Mouse (Mus musculus): Measurements from ENCODE around the gene Tmem123. TPM values are rescaled to one million over a fixed set of nuclear protein-coding genes. Genes with fewer than 3 reads are reported as not detected.

Gene Tmem123
- 27.6 and 31.5 TPM in 2 replicates for polyA plus RNA-seq (2015; fragmentation: Nextera tagmentation; extraction: Ambion mirVana)

- Histone ChIP-seq H3K4me3 (peak within 1 kb of the TSS; percentile 85), H3K9ac (replicated peaks) (peak within 1 kb of the TSS; percentile 81), H3K27ac (replicated peaks) (peak within 1 kb of the TSS; percentile 73), H3K27me3 (peaks cover 14% of the 10 kb centered on the region; the same call in 1 of the 2 replicates), H3K4me1 (peaks cover 26% of the 10 kb centered on the region), H3K36me3 (no peaks in the 10 kb centered on the region), H3K4me2 (replicated peaks) (peak within 1 kb of the TSS; percentile 80), H3K9me3 (peaks cover 4% of the 10 kb centered on the region; the same call in 1 of the 2 replicates)
- ATAC-seq (replicated peaks) = peak; percentile 94
- under 1% methylated on average over 52 of the region's 52 CpGs for WGBS
These were observed at the start of gene Tmem123 for GRCm38 (mm10) chr9:7763614-7764300. Gene Tmem123, plus strand, starts transcription at chr9:7764041.

- Histone ChIP-seq H3K27me3 (no peaks in the 10 kb centered on the region), H3K4me1 (no peaks in the 10 kb centered on the region), H3K36me3 (no peaks in the 10 kb centered on the region), H3K4me3 (no peak overlapping the region), H3K9me3 (no peaks in the 10 kb centered on the region), H3K4me2 (replicated peaks) (no peak overlapping the region), H3K9ac (replicated peaks) (no peak overlapping the region), H3K27ac (replicated peaks) (no peak overlapping the region)
- ATAC-seq (replicated peaks) = peak; percentile 62
- 43% methylated on average over 4 of the region's 4 CpGs for WGBS
These were observed 49.6 kb upstream of the Tmem123 start for GRCm38 (mm10) chr9:7714062-7714907.

GRCm38 (mm10) chr9:7714908-7715175 lies 49.0 kb upstream of the Tmem123 start:
- Histone ChIP-seq H3K9ac (replicated peaks) (no peak overlapping the region), H3K4me1 (no peaks in the 10 kb centered on the region), H3K4me3 (no peak overlapping the region), H3K36me3 (no peaks in the 10 kb centered on the region), H3K9me3 (no peaks in the 10 kb centered on the region), H3K4me2 (replicated peaks) (no peak overlapping the region), H3K27ac (replicated peaks) (no peak overlapping the region), H3K27me3 (no peaks in the 10 kb centered on the region)
- WGBS = 74% methylated on average over 2 of the region's 2 CpGs
- ATAC-seq (replicated peaks) = peak; percentile 60; the same call in 1 of the 2 replicates

- Histone ChIP-seq H3K9me3 (no peaks in the 10 kb centered on the region), H3K4me3 (no peak overlapping the region), H3K4me2 (replicated peaks) (no peak overlapping the region), H3K36me3 (no peaks in the 10 kb centered on the region), H3K27ac (replicated peaks) (no peak overlapping the region), H3K27me3 (no peaks in the 10 kb centered on the region), H3K4me1 (no peaks in the 10 kb centered on the region), H3K9ac (replicated peaks) (no peak overlapping the region)
- 97% methylated on average over 1 of the region's 1 CpGs for WGBS
- ATAC-seq (replicated peaks) = no peak
These were observed 42.3 kb upstream of the Tmem123 start for GRCm38 (mm10) chr9:7721543-7721942.

- no peak for ATAC-seq (replicated peaks)
- H3K4me2 ChIP-seq (replicated peaks) = no peak overlapping the region
- H3K9ac ChIP-seq (replicated peaks) = no peak overlapping the region
- H3K36me3 ChIP-seq = no peaks in the 10 kb centered on the region
- H3K27ac ChIP-seq (replicated peaks) = no peak overlapping the region
- H3K4me1 ChIP-seq = no peaks in the 10 kb centered on the region
- H3K4me3 ChIP-seq = no peak overlapping the region
- H3K27me3 ChIP-seq = no peaks in the 10 kb centered on the region
- 89% methylated on average over 4 of the region's 4 CpGs for WGBS
- H3K9me3 ChIP-seq = no peaks in the 10 kb centered on the region
These were observed 34.8 kb upstream of the Tmem123 start for GRCm38 (mm10) chr9:7728997-7729396.

GRCm38 (mm10) chr9:7742696-7743095 lies 21.1 kb upstream of the Tmem123 start:
- H3K9ac ChIP-seq (replicated peaks) = no peak overlapping the region
- H3K4me2 ChIP-seq (replicated peaks) = no peak overlapping the region
- no peak for ATAC-seq (replicated peaks)
- no peak overlapping the region for H3K27ac ChIP-seq (replicated peaks)
- H3K36me3 ChIP-seq = no peaks in the 10 kb centered on the region
- H3K4me1 ChIP-seq = no peaks in the 10 kb centered on the region
- WGBS = 96% methylated on average over 1 of the region's 1 CpGs
- H3K27me3 ChIP-seq = no peaks in the 10 kb centered on the region
- H3K9me3 ChIP-seq = no peaks in the 10 kb centered on the region
- H3K4me3 ChIP-seq = no peak overlapping the region

- Histone ChIP-seq H3K4me2 (replicated peaks) (no peak overlapping the region), H3K27ac (replicated peaks) (no peak overlapping the region), H3K4me1 (no peaks in the 10 kb centered on the region), H3K9ac (replicated peaks) (no peak overlapping the region), H3K36me3 (no peaks in the 10 kb centered on the region), H3K27me3 (no peaks in the 10 kb centered on the region), H3K9me3 (no peaks in the 10 kb centered on the region), H3K4me3 (no peak overlapping the region)
- WGBS = 66% methylated on average over 1 of the region's 1 CpGs
- ATAC-seq (replicated peaks) = no peak
These were observed 19.7 kb upstream of the Tmem123 start for GRCm38 (mm10) chr9:7744156-7744555.

- Histone ChIP-seq H3K36me3 (no peaks in the 10 kb centered on the region), H3K4me2 (replicated peaks) (no peak overlapping the region)
- ATAC-seq (replicated peaks) = no peak
These were observed 15.0 kb upstream of the Tmem123 start for GRCm38 (mm10) chr9:7748881-7749280.

GRCm38 (mm10) chr9:7749537-7749936 lies 14.3 kb upstream of the Tmem123 start:
- Histone ChIP-seq H3K27ac (replicated peaks) (no peak overlapping the region), H3K27me3 (no peaks in the 10 kb centered on the region), H3K9ac (replicated peaks) (no peak overlapping the region), H3K4me2 (replicated peaks) (no peak overlapping the region), H3K4me1 (no peaks in the 10 kb centered on the region), H3K9me3 (no peaks in the 10 kb centered on the region), H3K4me3 (no peak overlapping the region), H3K36me3 (no peaks in the 10 kb centered on the region)
- ATAC-seq (replicated peaks) = no peak
- WGBS = 79% methylated on average over 4 of the region's 4 CpGs

More at GRCm38 (mm10) chr9:7748881-7749280, 15.0 kb upstream of the Tmem123 start:
- Histone ChIP-seq H3K4me1 (no peaks in the 10 kb centered on the region), H3K27me3 (no peaks in the 10 kb centered on the region), H3K9ac (replicated peaks) (no peak overlapping the region), H3K9me3 (no peaks in the 10 kb centered on the region), H3K27ac (replicated peaks) (no peak overlapping the region), H3K4me3 (no peak overlapping the region)
- 89% methylated on average over 3 of the region's 3 CpGs for WGBS

- Histone ChIP-seq H3K27ac (replicated peaks) (no peak overlapping the region), H3K9ac (replicated peaks) (no peak overlapping the region), H3K4me3 (no peak overlapping the region), H3K4me1 (no peaks in the 10 kb centered on the region), H3K9me3 (peaks cover 4% of the 10 kb centered on the region; the same call in 1 of the 2 replicates), H3K27me3 (no peaks in the 10 kb centered on the region), H3K36me3 (no peaks in the 10 kb centered on the region), H3K4me2 (replicated peaks) (no peak overlapping the region)
- ATAC-seq (replicated peaks) = no peak
- WGBS = 84% methylated on average over 2 of the region's 2 CpGs
These were observed 7.9 kb upstream of the Tmem123 start for GRCm38 (mm10) chr9:7755889-7756423.

- peaks cover 14% of the 10 kb centered on the region for H3K4me1 ChIP-seq
- no peak overlapping the region for H3K4me3 ChIP-seq
- H3K36me3 ChIP-seq = no peaks in the 10 kb centered on the region
- no peak overlapping the region for H3K27ac ChIP-seq (replicated peaks)
- peaks cover 4% of the 10 kb centered on the region; the same call in 1 of the 2 replicates for H3K9me3 ChIP-seq
- H3K4me2 ChIP-seq (replicated peaks) = no peak overlapping the region
- peaks cover 14% of the 10 kb centered on the region; the same call in 1 of the 2 replicates for H3K27me3 ChIP-seq
- 32% methylated on average over 17 of the region's 17 CpGs for WGBS
- no peak overlapping the region for H3K9ac ChIP-seq (replicated peaks)
- ATAC-seq (replicated peaks) = no peak
These were observed 1.9 kb upstream of the Tmem123 start for GRCm38 (mm10) chr9:7761906-7762455.

- 78% methylated on average over 3 of the region's 3 CpGs for WGBS
- H3K9me3 ChIP-seq = peaks cover 4% of the 10 kb centered on the region; the same call in 1 of the 2 replicates
- no peaks in the 10 kb centered on the region for H3K36me3 ChIP-seq
- H3K4me2 ChIP-seq (replicated peaks) = no peak overlapping the region
- H3K27me3 ChIP-seq = peaks cover 14% of the 10 kb centered on the region; the same call in 1 of the 2 replicates
- no peak overlapping the region for H3K27ac ChIP-seq (replicated peaks)
- H3K4me1 ChIP-seq = peaks cover 18% of the 10 kb centered on the region
- no peak for ATAC-seq (replicated peaks)
- no peak overlapping the region for H3K9ac ChIP-seq (replicated peaks)
- H3K4me3 ChIP-seq = no peak overlapping the region
These were observed 1.1 kb upstream of the Tmem123 start for GRCm38 (mm10) chr9:7762741-7763140.
